Mouse (Mus musculus) adrenal gland, adult 8-10 months (tissue): ENCODE data around the gene Chdh. TPM values are rescaled to one million over a fixed set of nuclear protein-coding genes. Genes with fewer than 3 reads are reported as not detected.

Experiments used
- DNase-seq: peaks from one replicate; pipeline ENCODE4 v3.0.0; 2022
- total RNA-seq, 4 experiments: library from RNA; stranded (reverse); gene quantifications; 2 replicates each; pipeline ENCODE4 v1.2.4; 2022

The Chdh gene
- total RNA-seq, 4 experiments from 2014 or later: 5.3 to 11.2 (median 7.7) TPM

DNA sequence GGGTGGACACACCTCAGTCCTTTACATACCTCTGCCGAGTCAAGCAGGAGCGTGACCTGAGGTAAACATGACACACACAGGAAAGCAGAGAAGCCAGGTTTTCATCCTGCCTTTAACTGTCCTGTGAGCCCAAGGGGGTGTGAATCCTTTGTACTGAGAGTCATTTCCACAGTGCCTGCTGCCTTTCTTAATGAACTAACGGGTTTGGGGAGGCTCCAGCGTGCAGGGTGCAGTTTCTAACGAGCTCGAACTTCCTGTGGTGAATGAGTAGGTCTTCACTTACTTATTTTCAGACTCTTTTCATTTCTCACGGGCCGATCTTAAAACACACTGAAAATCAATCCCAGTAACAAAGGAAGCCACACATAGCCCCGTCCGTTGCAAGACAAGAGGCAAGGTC is 5.7 kb downstream of the Chdh start:
- no peak for DNase-seq

GRCm38 (mm10) chr14:30015008-30015407 is 6.2 kb downstream of the Chdh start:
- DNase-seq: no peak

DNA sequence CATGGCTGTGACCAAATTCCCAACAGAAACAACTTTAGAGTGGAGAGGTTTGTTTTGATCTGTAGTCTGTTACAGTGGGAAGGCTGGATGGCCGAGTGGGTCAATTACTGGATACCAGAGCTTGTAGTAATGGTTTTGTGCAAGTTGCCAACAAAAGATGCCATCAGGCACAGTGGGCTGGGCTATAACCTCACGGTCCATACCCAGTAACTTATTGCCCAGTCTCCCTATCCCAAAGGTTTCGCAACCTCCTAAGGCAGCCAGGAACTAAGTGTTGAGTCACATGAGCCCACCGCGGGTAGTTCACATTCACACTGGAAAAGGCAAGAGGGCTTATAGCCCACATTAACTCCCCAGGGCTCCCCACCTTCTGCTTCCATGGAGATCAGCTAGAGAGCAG is 7.8 kb downstream of the Chdh start:
- no peak for DNase-seq

DNA sequence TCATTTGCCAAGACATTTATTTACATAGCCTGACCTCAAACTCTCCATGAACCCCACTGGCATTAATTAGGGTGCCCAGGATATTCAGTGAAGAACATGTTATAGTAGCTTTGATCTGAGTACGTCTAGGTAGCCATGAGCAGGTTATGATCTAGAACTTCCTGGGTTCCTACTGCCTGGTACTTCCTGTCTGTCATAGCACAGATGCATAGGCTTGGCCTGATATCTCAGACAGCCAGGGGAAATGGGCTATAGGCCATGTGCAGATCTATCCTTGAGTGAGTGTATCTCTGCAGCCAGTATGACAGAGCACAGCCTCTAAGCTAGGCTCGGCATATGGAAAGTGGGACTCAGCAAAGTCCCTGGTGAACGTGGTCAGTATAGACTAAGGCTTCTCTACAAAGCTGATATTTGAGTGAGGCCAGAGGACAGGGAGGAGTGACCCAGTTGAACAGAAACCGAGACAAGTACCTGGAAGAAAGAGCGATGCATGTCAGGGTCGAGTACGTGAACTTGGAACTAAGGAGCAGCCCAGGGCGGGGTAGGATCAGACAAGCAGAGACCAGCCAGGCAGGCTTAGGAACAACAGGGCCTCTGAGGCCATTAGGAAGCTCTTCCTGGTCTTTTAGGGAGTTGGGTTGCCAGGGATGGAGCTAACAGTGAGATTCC is 9.1 kb downstream of the Chdh start:
- no peak for DNase-seq

- DNase-seq: no peak
Observed at GRCm38 (mm10) chr14:30018463-30018801, 9.6 kb downstream of the Chdh start.

GRCm38 (mm10) chr14:30018846-30019245 is 10.0 kb downstream of the Chdh start:
- no peak for DNase-seq

GRCm38 (mm10) chr14:30019375-30019774 is 10.6 kb downstream of the Chdh start:
- DNase-seq: no peak

DNA sequence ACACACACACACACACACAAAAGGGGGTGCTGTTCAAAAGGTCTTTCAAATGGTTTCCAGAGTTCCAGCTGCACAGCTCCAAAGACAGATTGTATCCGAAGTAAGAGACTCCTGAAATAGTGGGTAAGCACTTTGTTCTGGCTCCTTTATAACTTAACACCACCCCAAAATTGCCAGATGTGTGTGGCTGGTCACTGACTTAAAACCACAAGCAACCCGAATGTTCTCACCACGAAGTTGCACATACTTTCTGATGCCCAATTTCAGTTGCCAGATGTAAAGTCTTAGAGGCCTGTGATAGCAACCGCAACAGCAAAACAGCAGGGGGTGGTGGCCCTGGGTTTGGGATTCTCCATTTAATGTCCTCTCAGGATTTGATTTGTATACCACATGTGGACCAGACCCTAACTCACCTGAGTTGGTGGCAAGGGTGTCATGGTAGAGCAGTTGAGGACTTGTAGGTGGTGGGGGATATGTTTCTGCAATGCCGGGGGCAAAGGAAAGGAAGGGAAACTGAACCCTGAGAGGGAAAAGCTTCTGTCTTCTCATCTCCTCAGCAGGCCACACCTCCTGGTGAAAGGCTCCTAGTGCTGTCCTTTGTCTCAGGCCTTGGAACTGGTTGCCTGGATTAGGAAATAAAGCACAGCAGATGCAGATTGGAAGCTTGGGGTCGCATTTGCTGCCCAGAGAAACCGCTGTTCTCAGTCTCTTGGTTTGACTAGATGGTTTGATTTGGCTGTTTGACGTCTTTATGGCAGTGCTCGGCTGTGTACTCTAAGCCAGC is 11.2 kb downstream of the Chdh start:
- no peak for DNase-seq

GRCm38 (mm10) chr14:30022471-30022870 is 13.6 kb downstream of the Chdh start:
- no peak for DNase-seq

- no peak for DNase-seq
Observed at GRCm38 (mm10) chr14:30024387-30024786, 15.6 kb downstream of the Chdh start.

DNA sequence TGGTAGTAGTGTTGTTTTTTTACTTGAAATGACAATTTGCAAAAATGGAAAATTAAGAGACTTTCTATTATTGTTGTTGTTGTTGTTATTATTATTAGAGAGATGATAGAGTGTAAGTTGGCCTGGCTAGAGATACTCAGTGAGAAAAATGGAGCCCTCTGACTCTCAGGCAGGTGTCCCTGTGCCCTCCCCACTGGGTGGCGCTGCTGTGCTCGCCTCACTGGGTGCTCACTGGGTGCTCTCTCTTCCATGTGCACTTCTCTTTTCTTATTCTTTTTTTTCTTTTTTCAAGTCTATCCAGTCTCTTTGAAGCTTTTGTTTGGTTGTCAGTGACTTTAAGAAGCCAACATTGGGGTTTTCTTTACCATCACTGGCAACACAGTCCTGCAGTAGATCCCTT is 18.6 kb downstream of the Chdh start:
- DNase-seq: no peak

DNA sequence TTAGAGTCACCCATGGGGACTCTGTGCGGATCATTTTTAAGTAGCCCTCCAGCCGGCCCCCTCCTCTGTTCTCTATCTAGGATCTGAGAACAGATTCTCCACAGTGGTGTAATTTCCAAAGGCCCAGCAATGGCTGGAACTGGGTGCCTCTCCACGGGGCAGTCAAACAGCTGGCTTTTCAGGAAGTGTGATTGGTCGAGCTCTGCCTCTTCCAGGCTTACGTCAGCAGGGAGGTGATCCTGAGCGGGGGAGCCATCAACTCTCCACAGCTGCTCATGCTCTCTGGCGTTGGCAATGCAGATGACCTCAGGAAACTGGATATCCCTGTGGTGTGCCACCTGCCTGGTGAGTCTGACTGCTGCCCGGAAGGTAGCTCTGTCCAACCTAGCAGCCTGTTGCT is 24.6 kb downstream of the Chdh start:
- DNase-seq: no peak

GRCm38 (mm10) chr14:30038431-30038830 is 29.6 kb downstream of the Chdh start:
- DNase-seq: no peak

DNA sequence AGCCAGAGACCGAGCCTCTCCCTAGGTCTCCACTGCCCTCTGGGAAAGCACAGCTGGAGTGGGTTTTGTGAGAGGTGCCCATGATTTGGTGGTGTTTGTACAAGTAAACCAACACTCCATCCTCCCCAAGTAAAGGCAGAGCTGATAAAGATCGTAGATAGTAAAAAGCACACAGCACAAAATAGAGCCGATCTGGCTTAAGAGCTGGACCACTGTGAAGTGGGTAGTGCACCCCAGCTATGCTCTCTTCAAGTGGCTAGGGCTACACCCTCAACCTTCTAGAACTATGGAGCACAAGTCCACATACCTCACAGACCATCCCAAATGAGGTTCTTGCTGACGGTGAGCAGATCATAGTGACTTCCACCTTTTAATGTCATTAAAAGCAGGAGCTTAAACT is 30.6 kb downstream of the Chdh start:
- no peak for DNase-seq

DNA sequence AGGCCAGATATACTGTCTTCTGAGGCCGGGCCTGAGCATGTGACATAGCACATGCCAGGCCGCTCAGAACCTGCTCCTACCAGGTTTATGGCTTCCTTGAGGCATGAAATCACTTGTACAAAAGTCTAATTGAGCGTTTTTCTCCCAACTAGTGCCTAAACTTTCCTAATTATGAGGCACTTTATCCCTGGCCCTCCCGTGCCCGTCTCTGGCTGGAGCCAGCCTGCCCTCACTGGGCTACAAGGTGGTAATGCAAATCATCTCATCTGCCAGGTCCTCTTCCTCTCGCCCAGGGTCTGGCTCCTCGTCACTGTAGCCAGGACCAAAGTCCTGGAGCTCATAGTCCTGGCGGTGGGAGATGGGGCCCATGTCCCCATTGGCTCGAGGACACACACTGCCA is 33.0 kb downstream of the Chdh start:
- no peak for DNase-seq

- DNase-seq: no peak
Observed at GRCm38 (mm10) chr14:30043356-30043940, 34.6 kb downstream of the Chdh start.

DNA sequence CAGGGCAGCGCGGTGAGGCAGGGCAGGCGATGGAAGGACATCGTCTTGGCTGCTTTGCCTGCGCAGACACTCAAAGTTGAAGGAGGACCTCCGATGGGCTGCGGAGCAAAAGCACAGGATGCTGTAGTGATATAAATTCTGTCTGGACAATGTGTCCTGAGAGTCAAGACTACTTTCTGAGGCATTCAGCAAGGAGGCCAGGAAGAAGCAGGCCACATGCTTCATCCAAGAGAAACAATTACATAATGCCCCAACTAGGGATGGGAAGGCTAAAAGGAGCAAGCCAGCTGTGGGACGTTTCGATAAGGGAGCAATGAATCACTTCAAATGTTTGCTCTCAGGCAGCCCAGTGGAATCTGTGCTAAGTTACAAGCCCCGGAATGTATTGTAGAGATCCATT is 36.4 kb downstream of the Chdh start:
- DNase-seq: no peak

GRCm38 (mm10) chr14:30045704-30046220 is 36.9 kb downstream of the Chdh start:
- no peak for DNase-seq

DNA sequence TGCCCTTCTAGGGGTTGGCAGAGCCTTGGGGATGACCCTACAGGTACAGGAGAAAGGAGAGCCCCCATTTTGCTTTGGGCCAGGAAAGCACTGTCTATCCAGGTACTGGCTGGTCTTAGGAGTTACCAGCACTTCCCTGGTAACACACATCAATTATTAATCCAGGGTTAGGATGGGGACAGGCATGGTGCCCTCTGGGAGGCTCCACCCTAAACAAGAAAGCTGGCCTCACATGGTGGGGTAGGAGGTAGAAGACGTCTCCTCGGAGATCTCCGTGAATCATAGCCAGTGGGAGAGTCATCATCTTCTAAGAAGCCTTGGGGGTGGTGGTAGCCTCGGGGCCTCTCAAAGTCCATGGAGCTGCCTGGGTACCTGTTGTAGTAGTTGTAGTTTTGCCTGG is 38.2 kb downstream of the Chdh start:
- no peak for DNase-seq

DNA sequence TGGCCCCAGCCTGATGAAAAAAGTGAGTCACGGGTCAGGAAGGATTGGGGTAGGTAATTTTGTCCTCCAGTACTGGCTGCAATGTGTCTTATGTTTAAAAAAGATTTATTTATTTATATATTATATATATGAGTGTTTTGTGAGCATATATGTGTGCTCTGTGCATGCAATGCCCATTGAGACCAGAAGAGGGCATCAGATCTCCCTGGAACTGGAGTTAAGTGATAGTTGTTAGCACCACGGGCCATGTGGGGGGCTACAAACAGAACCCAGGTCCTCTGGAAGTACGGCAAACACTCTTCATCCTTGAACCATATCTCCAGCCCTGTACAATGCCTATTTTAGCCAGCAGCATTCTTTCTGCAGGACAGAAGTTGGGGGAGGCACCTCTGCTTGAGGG is 39.2 kb downstream of the Chdh start:
- DNase-seq: no peak

DNA sequence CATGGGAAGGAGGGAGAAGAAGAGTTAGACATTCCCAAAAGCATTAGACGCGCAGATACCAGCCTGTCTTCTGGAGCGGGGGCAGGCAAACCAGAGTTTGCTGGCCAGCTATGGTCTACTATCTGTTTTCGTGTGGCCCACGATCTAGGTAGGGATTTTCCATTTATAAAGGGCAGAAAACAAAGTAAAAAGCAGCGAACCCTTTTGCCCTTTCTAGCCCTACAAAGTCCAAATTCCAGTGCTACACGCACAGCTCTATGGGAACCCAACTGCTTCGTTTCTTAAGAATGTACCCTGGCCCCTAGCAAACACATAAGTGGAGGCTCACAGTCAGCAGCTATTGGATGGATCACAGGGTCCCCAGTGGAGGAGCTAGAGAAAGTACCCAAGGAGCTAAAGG is 41.5 kb downstream of the Chdh start:
- DNase-seq: no peak

DNA sequence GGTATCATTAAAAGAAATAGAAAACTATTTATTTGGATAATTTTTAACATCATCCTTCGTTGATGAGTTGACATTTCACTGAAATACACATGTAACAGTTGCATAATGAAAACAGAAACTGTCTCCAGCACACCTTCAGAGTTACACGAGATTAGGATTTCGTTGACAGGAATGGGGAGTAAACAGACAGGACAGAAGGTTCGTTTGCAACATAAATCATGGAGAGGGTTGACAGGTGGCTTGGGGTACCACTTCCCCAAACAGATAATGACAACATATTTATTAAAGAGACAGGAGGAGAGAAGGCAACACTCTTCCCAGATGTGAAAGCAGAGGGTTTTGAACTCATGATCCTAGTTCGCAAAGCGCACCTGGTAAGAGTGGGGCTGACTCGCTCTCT is 46.1 kb downstream of the Chdh start:
- no peak for DNase-seq

- no peak for DNase-seq
Observed at GRCm38 (mm10) chr14:30056031-30056766, 47.4 kb downstream of the Chdh start.
